Mouse (Mus musculus): ENCODE data around the gene Dr1.
A peak's percentile ranks its signal among the peaks of the same experiment; 100 is the strongest.

GRCm38 (mm10) chr5:108268127-108269062, at the start of gene Dr1:
- TF ChIP-seq POLR2A (IDR thresholded peaks at IDR 0.05; ENCODE audit: insufficient read depth, low read depth, low read length) (peak; percentile 98), CTCF (IDR thresholded peaks at IDR 0.05; ENCODE audit: insufficient read depth, low read depth, low read length) (no peak)

Measured in olfactory bulb, adult 2 months (tissue).